Mouse (Mus musculus) erythroblast, embryonic 14.5 days (primary cell): ENCODE results near the gene AC134908.4.

Experiments
- GATA1 ChIP-seq: IDR thresholded peaks from 2 replicates; pipeline ENCODE4 v1.6.1; 2012; ENCODE audit warnings: low read length, inconsistent platforms, mixed read lengths
- TAL1 ChIP-seq: IDR thresholded peaks from 3 replicates; pipeline ENCODE4 v1.6.1; 2012; ENCODE audit warnings: low read length, inconsistent platforms, mixed read lengths

DNA sequence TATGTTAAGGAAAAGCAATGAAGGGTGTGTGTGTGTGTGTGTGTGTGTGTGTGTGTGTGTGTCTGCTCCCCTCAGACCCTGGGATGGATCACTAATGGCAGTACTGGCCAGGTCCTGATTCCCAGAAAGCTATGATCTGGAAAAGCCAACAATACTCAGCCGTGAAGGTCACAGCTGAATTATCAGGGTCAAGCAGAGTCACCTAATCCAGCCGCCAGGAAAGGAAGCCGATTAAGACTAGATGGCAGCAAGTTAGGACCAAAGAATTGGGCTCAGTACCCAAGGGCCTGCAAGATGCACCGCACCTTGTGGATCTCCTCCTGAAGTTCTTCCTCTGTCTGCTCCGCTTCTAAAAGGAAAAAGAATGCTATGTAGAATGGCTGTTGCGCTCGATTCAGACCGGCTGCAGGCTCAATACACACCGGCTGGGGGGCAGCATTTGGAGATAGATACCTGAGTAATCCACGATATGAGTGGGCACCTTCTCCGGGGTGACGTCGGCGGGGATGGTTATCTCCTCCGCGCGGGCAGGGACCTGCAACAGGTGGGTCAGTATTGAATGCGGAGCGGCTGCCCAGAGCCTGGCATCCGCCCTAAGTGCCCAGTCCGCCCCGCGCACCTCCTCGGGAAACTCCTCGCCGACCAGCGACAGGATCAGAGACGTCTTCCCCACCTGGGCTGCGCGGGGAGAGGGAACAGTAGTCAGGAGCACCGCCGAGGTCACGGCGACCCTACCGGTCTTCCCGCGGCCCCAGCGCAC lies 48.4 kb upstream of the AC134908.4 start:
- TF ChIP-seq GATA1 (peak; percentile 54), TAL1 (0 out of 3 replicates have a peak, but pooled peaks have one; percentile 13)
